Mouse (Mus musculus) large intestine, adult 2 months (tissue): ENCODE measurements around the gene Rngtt. TPM values are rescaled to one million over a fixed set of nuclear protein-coding genes. Genes with fewer than 3 reads are reported as not detected.
"Not testable (repeated sequence)": the region's sequence is repeated elsewhere in the genome, so short reads cannot be mapped to it uniquely, and the experiment has no call there.

ENCODE experiments used
- DNase-seq: peaks from one replicate; pipeline ENCODE4 v3.0.0-alpha.2; 2012; ENCODE audit warnings: low read depth, low spot score
- WGBS: fragments of 180-500 bp; shearing (Covaris S2); methylation state at CpG from one replicate; pipeline ENCODE4 v1.1.7; 2018; 5-methylcytosine and 5-hydroxymethylcytosine counted together
- polyA plus RNA-seq: library from polyadenylated mRNA; depleted of rRNA; stranded (reverse); fragments of >200 nt; gene quantifications from 2 replicates; pipeline ENCODE4 v1.2.3, GENCODE M21; 2012

Rngtt gene
- polyA plus RNA-seq, 1 experiment = 2.0 TPM

GRCm38 (mm10) chr4:33307146-33307545 lies 3.0 kb upstream of the Rngtt start:
- 75% methylated on average over 4 of the region's 4 CpGs for WGBS
- DNase-seq = no peak

DNA sequence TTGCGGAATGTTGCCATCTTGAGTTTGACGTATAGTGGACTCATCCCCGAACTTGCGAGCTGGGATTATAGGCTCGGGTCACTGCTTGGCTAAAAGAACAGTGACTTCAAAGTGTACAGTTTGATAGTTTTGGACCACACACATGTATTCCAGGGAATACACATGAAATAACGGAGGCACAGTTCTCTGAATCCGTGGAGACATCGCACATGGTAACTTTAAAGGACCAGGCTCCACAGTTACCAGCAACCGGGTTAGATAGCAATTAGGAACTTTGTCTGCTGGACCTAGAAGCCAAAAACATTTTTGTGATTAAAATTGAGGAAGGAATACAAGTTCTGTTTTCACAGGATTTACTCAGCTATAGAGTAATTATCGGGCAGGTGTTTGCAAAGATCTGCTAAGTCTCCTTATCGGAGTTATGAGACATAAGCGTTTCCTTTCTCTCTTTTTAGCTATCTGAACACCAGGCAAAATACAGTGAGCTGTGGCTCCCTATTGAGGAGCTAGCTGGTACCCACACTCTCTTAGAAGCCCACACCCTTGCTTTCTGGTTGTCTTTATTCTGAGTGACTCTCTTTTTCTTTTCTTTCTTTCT lies 828 bp downstream of the Rngtt start:
- DNase-seq = no peak
- 6% methylated on average over 12 of the region's 12 CpGs for WGBS

DNA sequence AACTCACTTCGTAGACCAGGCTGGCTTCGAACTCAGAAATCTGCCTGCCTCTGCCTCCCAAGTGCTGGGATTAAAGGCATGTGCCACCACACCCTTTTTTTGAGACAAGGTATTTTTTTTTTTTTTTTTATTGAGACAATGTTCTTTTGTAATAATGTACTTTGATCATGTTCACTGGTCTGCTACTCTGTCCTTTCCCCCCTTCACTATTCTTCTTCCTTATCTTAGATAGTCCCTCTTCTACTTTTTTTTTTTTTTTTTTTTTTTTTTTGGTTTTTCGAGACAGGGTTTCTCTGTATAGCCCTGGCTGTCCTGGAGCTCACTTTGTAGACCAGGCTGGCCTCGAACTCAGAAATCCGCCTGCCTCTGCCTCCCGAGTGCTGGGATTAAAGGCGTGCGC lies 4.0 kb downstream of the Rngtt start:
- WGBS = 98% methylated on average over 7 of the region's 8 CpGs
- DNase-seq = not testable (repeated sequence)

DNA sequence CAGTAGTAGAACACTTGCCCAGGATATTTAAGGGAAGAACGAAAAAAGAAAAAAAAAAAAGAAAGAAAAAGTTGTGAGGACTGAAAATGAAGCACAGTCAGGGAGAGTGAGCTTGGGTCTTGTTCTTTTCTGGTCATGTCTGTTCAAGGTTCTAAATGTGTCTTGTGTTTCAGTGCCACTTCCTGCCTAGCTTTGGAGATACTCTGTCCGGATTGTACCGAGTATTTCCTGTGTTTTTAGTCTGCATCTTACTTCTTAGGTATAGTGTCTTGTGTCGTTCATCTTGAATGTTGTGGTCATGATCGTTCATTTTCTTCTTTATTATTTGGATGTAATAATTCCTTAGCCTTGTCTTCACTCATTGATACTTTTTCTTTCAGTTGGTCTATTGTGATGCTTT lies 5.7 kb downstream of the Rngtt start:
- DNase-seq = no peak
- 85% methylated on average over 5 of the region's 5 CpGs for WGBS

- no peak for DNase-seq
- WGBS = 91% methylated on average over 4 of the region's 4 CpGs
Observed at GRCm38 (mm10) chr4:33331147-33331546, 21.0 kb downstream of the Rngtt start.

GRCm38 (mm10) chr4:33332956-33333455 lies 22.9 kb downstream of the Rngtt start:
- DNase-seq = no peak
- 100% methylated on average over 1 of the region's 1 CpGs for WGBS

DNA sequence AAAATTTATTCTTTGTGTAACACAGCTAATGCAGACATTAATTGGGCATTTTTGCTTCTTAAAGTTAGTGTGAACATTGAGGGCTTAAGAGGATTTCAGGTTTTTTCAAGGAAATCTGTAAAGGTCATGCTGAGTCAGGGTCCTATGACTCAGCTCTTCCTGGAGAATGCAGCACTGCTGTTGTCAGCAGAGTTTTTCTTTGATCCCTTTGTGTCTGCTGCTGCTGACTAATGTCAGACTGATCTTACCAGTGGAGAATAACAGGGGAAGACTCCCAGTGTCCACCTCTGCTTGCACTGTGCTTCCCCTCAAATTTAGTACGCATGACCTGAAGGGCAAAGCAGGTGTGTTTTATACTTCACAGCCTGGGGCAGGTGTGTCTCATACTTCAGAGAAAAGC lies 27.9 kb downstream of the Rngtt start:
- 91% methylated on average over 1 of the region's 1 CpGs for WGBS
- DNase-seq = no peak

DNA sequence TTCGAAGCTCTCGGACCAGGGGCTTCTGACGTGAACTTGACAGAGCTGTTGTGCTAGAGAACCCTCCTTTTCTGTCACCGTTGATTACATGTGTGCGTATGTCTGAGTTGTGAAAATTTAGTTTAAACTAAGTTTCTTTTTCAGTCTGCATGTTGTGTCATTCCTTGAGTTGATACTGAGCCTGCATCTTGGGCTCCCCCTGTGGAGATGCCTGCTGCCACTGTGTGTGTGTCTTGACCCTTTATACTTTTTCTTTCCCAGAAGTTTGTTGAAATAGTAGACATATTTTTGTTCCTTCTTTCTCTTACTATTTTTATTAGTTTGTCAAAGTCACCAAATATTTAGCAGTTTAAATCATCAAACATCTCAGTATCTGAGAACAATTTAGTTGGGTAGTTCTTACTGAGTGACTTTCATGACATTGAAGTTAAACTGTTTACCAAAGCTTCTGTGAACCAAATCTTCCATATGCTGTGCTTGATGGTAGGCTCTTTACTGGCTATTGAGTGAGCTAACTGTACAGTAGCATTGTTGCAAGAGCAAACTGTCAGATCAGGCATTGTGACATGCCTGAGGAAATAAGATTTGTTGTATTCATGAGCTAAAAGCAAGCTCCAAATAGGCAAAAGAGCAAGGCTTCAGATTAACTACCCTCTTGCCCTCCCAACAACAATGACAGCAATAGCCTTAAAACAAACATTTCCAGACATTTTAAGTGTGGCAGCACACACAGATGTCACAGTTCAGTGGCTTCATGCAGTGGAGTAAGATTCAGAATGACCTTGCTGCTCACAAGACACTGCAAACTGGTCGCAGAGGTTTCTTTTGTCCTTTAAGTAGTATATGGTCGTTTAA lies 33.0 kb downstream of the Rngtt start:
- WGBS = 84% methylated on average over 7 of the region's 7 CpGs
- no peak for DNase-seq

- WGBS = 86% methylated on average over 6 of the region's 6 CpGs
- DNase-seq = no peak
Observed at GRCm38 (mm10) chr4:33343732-33344057, 33.6 kb downstream of the Rngtt start.

DNA sequence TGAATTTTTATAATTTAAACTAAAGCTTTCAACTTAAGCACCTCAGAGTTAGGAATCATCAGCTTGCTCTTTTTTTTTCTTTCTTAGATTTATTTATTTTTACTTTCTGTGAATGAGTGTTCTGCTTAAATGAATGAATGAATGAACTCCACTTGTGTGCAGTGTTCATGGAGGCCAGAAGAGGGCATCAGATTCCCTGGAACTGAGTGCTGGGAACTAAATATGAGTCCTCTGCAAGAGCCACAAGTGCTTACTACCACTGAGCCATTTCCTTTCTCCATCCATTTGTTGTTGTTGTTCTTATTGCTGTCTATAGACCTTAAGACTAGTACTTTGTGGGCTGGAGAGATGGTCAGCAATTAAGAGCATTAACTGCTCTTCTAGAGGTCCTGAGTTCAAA lies 53.3 kb downstream of the Rngtt start:
- DNase-seq = no peak

DNA sequence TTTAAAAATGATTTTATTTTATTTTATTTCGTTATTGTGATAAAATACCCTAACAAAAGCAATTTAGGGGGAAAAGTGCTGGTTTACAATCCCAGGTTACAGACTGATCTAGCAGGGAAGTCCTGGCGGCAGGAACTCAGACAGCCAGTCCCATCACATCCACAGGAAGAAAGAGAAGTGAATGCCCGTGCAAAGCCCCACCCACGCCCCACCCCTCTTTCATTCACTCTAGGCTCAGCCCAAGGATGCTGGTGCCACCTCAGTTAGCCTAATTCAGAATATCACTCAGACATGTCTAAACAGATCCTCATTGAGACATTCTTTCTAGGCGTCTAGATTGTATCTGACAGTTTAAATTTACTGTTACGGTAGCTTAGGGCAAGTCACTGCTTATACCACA lies 64.8 kb downstream of the Rngtt start:
- 81% methylated on average over 6 of the region's 6 CpGs for WGBS
- DNase-seq = no peak

- DNase-seq = no peak
Observed at GRCm38 (mm10) chr4:33377642-33378041, 67.5 kb downstream of the Rngtt start.

DNA sequence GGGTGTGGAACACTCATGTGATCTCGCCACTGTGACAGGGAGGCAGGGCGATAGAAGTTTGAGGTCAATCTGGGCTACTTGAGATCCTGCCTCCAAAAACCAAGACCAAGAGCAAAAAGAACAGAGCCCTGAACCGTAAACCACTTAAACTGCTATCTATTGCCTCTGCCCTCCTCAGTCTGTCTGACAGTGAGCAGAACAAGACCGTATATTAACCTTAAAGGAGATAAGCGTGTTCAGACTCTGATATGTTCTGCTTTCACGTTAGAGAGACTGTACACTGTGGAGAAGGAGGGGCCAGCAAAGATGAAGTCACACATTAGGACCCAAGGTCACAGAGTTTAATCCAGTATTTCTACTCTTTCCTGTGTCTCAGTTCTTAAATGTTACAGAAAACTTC lies 68.8 kb downstream of the Rngtt start:
- 77% methylated on average over 6 of the region's 6 CpGs for WGBS
- no peak for DNase-seq

DNA sequence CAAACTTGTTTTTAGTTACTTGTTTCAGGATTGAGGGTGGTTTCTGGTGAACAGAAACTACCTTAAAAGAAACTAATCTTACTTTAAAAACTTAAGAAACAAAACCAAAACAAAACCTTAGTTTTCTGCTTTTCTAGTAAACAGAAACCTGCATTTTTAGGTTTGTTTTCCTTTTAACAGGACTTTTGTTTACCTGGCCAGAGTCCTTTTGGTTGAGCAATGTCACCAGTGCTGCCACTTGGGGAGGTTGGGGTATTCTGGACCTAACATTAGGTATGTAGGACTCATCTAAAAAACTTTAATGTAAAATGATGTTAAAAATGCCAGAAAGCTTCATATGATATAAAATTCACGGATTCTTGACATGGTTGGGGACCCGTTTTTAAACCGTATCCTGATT lies 78.8 kb downstream of the Rngtt start:
- 92% methylated on average over 3 of the region's 3 CpGs for WGBS
- no peak for DNase-seq

- DNase-seq = no peak
Observed at GRCm38 (mm10) chr4:33390660-33391059, 80.5 kb downstream of the Rngtt start.

- no peak for DNase-seq
- WGBS = 85% methylated on average over 2 of the region's 2 CpGs
Observed at GRCm38 (mm10) chr4:33393437-33393836, 83.3 kb downstream of the Rngtt start.

DNA sequence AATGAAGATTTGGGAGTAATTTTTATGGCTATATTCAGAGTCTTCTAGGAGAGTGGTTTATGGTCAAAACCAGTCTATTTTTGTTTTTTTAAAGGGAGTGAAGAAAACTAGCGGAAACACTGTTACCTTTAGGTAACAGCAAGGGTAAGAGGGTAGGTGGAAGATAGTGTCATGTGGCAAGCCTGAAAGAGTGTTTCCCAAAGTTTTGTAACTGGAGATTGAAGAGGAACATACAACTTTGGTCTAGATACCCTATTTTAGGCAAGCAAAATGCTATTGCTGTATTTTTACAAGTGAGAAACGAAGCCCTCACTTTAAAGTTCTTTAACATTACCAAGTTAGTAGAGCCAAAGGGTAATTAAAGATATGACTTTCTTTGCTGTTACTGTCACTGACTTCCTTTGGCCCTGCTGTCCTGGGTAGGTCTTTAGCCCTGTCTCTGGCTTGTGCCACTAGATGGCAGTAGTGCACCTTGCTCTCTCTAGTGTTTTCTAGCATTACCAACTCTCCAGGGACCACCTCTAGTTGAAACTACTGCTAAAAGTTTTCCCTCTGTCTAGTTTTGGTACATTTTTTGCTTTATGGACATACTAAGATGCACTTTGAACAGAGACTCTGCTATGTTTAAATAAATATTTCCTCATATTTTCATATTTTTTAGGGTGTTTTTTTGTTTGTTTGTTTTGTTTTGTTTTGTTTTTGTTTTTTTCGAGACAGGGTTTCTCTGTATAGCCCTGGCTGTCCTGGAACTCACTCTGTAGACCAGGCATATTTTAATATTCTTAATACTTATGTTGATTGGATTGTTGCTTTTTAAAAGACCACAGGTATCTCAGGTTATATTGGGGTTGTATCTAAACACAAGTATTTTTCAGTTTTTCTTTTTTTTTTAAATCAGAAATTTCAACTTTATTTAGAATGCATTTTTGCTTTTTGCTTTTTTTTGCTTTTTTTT lies 86.4 kb downstream of the Rngtt start:
- DNase-seq = peak; percentile 54
- WGBS = 51% methylated on average over 3 of the region's 3 CpGs

DNA sequence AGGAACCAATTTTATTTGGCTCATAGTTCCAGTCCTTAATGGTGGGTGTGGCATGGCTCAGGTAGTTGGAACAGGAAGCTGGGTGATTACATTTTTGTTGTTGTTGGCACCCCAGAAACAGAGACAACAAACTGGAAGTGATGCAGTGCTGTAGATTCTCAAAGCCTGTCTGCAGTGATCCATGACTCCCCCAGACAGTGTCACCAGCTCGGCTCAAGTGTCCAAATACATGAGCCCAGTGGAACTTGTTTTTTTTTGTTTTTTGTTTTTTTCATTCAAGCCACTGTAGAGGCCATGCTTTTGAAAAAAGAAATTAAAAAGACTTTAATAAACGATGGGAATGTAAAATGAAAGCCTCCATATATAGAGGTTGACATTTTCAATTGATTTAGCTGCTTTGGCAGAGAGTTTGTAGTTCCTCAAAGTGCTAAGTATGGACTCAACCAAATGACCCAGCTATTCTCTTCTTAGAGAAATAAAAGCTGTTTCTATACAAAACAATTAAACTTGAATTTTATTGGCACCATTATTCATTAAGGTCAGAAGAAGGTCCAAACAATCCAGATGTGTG lies 95.7 kb downstream of the Rngtt start:
- DNase-seq = no peak
- 72% methylated on average over 2 of the region's 2 CpGs for WGBS

GRCm38 (mm10) chr4:33413791-33414190 lies 103.7 kb downstream of the Rngtt start:
- 78% methylated on average over 4 of the region's 4 CpGs for WGBS
- no peak for DNase-seq

GRCm38 (mm10) chr4:33414781-33415180 lies 104.7 kb downstream of the Rngtt start:
- no peak for DNase-seq
- WGBS = 74% methylated on average over 4 of the region's 4 CpGs
